Mouse (Mus musculus): ENCODE measurements around the gene Borcs6.

DNA sequence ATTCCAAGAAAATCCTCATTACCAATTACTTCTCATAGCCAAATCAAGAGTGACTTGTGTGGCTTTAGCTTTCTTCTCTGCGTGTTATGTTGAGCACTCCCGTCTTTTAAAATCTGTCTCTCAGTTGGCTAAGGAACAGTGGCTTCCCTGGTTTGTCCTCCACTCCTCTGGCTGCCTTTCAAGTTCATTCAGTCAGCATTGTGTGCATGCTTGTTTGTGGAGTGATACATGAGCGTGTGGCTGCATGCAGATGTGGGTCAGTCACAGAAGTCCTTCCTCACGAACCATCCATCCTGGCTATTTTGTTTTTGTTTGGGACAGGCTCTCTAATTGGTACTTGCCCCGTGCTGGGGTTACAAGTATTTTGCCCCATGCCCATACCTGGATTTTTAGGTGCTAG lies 17.1 kb downstream of the Borcs6 start:
- TF ChIP-seq POLR2A (IDR thresholded peaks at IDR 0.05; ENCODE audit: low read depth, low read length) = no peak
- TF ChIP-seq CTCF (IDR thresholded peaks at IDR 0.05; ENCODE audit: extremely low read depth, insufficient read depth, insufficient read length, insufficient replicate concordance) = no peak

Measured in spleen, adult 2 months (tissue).